Mouse (Mus musculus): ENCODE measurements around the gene Aebp2. TPM values are rescaled to one million over a fixed set of nuclear protein-coding genes. Genes with fewer than 3 reads are reported as not detected.
"Not testable (repeated sequence)": the region's sequence is repeated elsewhere in the genome, so short reads cannot be mapped to it uniquely, and the experiment has no call there.

Gene Aebp2
- polyA plus RNA-seq, 1 experiment from 2014 or later = 9.7 TPM

GRCm38 (mm10) chr6:140595551-140595950 lies 26.9 kb upstream of the Aebp2 start:
- H3K27ac ChIP-seq; H3K4me2 ChIP-seq (replicated peaks); H3K4me1 ChIP-seq (replicated peaks); H3K9ac ChIP-seq; H3K27me3 ChIP-seq (replicated peaks); H3K9me3 ChIP-seq; H3K4me3 ChIP-seq (replicated peaks); ATAC-seq: not testable (repeated sequence)
- H3K36me3 ChIP-seq = peaks cover 24% of the 10 kb centered on the region
- WGBS = 89% methylated on average over 6 of the region's 6 CpGs

DNA sequence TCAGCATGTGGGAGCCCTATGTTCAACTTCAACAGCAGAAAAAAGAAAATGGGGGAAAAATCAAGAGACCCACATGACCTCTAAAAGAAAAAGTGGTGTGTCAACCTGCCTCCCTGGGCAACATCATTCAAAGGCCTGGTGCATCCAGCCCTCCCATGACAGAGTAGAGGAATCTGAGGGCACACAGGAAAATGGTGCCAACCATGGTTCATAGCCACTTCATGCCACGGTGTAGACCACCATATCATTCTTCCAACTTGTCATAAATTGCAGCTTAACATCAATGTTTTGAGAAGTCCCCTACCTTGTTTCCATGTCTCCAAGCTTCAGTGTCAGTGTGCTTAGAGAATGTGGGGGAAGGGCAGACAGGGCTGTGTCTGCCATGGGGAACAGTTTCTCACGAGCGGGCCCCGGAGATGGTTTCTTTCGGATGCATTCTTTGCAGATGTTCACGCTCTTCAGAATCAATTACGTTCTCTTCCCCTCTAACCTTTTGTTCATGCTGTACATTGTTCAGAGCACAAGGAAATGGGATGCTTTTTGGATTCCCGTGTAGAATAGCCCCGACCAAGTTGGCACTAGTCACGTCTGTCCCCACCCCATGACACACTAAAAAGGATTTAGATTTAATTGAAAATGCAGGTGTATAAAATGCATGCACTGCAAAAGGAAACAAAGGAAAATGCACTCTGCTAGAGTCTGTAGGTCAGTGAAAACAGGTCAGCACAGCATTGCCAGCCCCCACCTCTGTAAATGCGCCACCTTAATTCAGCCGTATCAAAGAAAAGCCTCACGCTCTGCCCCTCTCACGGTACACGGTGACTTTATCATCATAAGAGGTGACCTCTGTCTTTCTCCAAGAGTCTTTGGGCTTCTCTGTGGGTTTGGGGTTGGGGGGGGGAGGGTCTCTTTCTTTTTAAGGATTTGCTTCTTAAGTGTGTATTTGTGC lies 24.8 kb upstream of the Aebp2 start:
- Histone ChIP-seq H3K27me3 (replicated peaks) (no peaks in the 10 kb centered on the region), H3K9ac (no peak overlapping the region), H3K36me3 (peaks cover 17% of the 10 kb centered on the region), H3K27ac (no peak overlapping the region), H3K9me3 (no peaks in the 10 kb centered on the region), H3K4me3 (replicated peaks) (no peak overlapping the region), H3K4me2 (replicated peaks) (no peak overlapping the region), H3K4me1 (replicated peaks) (0 out of 2 replicates have a peak, but pooled peaks cover 3% of the 10 kb centered on the region)
- WGBS = 93% methylated on average over 15 of the region's 15 CpGs
- ATAC-seq = no peak

GRCm38 (mm10) chr6:140598516-140598915 lies 23.9 kb upstream of the Aebp2 start:
- Histone ChIP-seq H3K36me3 (peaks cover 17% of the 10 kb centered on the region), H3K9ac (no peak overlapping the region), H3K27me3 (replicated peaks) (no peaks in the 10 kb centered on the region), H3K4me2 (replicated peaks) (no peak overlapping the region), H3K4me1 (replicated peaks) (0 out of 2 replicates have a peak, but pooled peaks cover 5% of the 10 kb centered on the region), H3K4me3 (replicated peaks) (no peak overlapping the region), H3K9me3 (no peaks in the 10 kb centered on the region), H3K27ac (no peak overlapping the region)
- ATAC-seq = no peak
- WGBS = 87% methylated on average over 9 of the region's 9 CpGs

DNA sequence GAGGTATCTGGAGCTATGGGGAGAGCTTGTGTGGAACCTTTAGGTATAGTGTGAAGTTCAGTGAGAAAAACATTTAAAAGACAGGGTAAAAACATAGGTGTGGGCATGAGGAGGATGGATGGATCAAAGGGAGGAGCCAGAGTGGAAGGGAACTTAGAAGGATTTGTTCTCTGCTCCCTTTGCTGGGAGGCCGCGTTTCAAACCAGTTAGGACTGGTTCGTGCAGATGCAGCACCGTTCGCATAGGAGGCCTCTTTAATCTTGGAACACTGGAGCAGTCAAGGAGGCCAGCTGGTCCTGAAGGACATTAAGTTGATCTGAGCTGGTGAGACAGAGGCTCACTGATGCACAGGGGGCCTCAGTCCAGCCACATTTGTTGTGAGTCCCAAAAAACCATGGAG lies 23.1 kb upstream of the Aebp2 start:
- Histone ChIP-seq H3K4me1 (replicated peaks) (0 out of 2 replicates have a peak, but pooled peaks cover 2% of the 10 kb centered on the region), H3K36me3 (peaks cover 17% of the 10 kb centered on the region), H3K4me3 (replicated peaks) (no peak overlapping the region), H3K27ac (no peak overlapping the region), H3K9ac (no peak overlapping the region), H3K4me2 (replicated peaks) (no peak overlapping the region), H3K27me3 (replicated peaks) (no peaks in the 10 kb centered on the region), H3K9me3 (no peaks in the 10 kb centered on the region)
- 91% methylated on average over 5 of the region's 5 CpGs for WGBS
- ATAC-seq = peak; percentile 26; the same call in 1 of the 2 replicates

- H3K27me3 ChIP-seq (replicated peaks); H3K27ac ChIP-seq; H3K9ac ChIP-seq; H3K9me3 ChIP-seq; H3K4me1 ChIP-seq (replicated peaks); ATAC-seq; H3K4me3 ChIP-seq (replicated peaks); H3K4me2 ChIP-seq (replicated peaks): not testable (repeated sequence)
- H3K36me3 ChIP-seq = peaks cover 16% of the 10 kb centered on the region
- WGBS = 94% methylated on average over 8 of the region's 8 CpGs
Observed at GRCm38 (mm10) chr6:140600671-140601070, 21.8 kb upstream of the Aebp2 start.

DNA sequence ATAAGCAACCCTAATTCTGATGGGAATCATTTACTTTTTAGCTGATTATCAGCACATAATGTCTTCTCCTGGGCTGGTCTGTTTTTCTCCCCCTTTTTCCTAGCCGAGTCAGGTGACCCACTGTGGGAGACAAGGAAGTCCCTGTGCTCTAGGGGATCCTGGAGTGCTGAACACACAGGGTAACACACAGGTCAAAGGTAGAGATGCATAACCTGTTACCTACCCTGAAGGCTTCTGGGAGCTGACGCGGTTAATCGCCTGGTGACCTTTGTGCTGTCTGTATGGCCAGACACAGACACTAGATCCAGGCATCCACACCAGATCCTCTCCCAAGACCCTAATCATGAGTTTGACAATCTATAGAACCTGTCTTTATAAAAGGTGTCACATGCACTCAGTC lies 21.3 kb upstream of the Aebp2 start:
- no peaks in the 10 kb centered on the region for H3K9me3 ChIP-seq
- no peak overlapping the region for H3K4me2 ChIP-seq (replicated peaks)
- 0 out of 2 replicates have a peak, but pooled peaks cover 2% of the 10 kb centered on the region for H3K4me1 ChIP-seq (replicated peaks)
- no peaks in the 10 kb centered on the region for H3K27me3 ChIP-seq (replicated peaks)
- 85% methylated on average over 4 of the region's 4 CpGs for WGBS
- no peak overlapping the region for H3K4me3 ChIP-seq (replicated peaks)
- no peak overlapping the region for H3K9ac ChIP-seq
- H3K27ac ChIP-seq = no peak overlapping the region
- H3K36me3 ChIP-seq = peaks cover 13% of the 10 kb centered on the region
- peak; percentile 61 for ATAC-seq

DNA sequence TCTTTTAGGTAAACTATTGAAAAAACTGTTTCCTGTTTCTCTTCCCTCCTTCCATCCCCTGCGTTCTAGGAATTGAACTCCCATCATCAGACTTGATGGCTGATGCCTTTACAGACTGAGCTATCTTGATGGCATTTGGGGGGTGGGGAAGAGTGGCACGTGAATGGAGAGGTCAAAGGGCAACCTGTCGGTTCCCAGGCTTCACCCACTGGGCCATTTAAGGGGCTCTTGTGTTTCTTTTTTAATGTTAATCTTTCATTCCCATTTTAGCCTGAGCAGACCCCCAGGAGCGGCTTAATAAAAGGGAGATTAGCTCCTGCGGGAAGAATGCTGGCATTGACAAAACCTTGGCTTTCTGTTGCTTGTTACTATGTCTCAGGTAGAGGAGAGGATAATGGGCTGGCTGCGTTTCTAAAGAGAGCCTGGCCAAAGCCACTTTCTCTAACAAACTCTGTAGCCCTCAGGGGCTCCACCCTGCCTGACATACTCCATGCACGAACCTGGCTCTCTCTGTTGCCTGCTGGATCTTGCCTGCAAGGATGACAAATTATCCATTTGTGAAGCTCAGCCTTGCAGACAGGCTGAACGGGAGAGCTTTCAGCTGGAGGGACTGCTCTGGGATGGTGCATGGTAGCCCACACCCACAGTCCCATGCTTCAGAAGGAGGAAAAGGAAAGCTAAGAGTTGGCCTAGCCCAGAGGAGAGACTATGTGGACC lies 19.1 kb upstream of the Aebp2 start:
- WGBS = 26% methylated on average over 8 of the region's 8 CpGs
- no peak overlapping the region for H3K9ac ChIP-seq
- ATAC-seq = no peak
- H3K4me2 ChIP-seq (replicated peaks) = no peak overlapping the region
- H3K4me3 ChIP-seq (replicated peaks) = no peak overlapping the region
- no peaks in the 10 kb centered on the region for H3K9me3 ChIP-seq
- peaks cover 3% of the 10 kb centered on the region; the same call in 1 of the 2 replicates for H3K36me3 ChIP-seq
- H3K27me3 ChIP-seq (replicated peaks) = no peaks in the 10 kb centered on the region
- H3K27ac ChIP-seq = no peak overlapping the region
- 0 out of 2 replicates have a peak, but pooled peaks cover 2% of the 10 kb centered on the region for H3K4me1 ChIP-seq (replicated peaks)

- 88% methylated on average over 5 of the region's 5 CpGs for WGBS
- not testable (repeated sequence) for H3K4me1 ChIP-seq (replicated peaks); H3K27me3 ChIP-seq (replicated peaks); H3K4me3 ChIP-seq (replicated peaks); H3K9me3 ChIP-seq; H3K36me3 ChIP-seq; H3K9ac ChIP-seq; ATAC-seq; H3K27ac ChIP-seq; H3K4me2 ChIP-seq (replicated peaks)
Observed at GRCm38 (mm10) chr6:140605173-140605572, 17.3 kb upstream of the Aebp2 start.

DNA sequence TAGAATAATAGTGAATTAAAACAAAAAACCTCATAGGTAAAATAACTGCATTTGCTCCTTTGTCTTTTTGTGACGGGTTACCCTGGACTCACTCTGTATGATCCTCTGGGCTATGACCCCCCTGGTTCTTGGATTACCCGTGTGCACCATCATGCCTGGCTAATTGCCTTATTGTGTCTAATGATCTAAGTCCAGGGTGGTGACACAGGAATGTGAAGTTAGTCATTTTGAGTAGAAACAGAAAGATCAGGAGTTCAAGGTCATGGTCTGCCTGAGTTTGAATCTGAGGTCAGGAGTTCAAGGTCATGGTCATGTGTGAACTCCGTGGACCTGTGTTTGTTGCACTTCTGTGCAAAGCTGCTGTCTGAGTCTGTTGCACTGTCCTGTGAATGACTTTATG lies 16.7 kb upstream of the Aebp2 start:
- Histone ChIP-seq H3K36me3 (no peaks in the 10 kb centered on the region), H3K27ac (no peak overlapping the region), H3K27me3 (replicated peaks) (no peaks in the 10 kb centered on the region), H3K9ac (no peak overlapping the region), H3K4me3 (replicated peaks) (no peak overlapping the region), H3K9me3 (no peaks in the 10 kb centered on the region), H3K4me1 (replicated peaks) (0 out of 2 replicates have a peak, but pooled peaks cover 2% of the 10 kb centered on the region), H3K4me2 (replicated peaks) (no peak overlapping the region)
- WGBS = 60% methylated on average over 3 of the region's 3 CpGs
- no peak for ATAC-seq

DNA sequence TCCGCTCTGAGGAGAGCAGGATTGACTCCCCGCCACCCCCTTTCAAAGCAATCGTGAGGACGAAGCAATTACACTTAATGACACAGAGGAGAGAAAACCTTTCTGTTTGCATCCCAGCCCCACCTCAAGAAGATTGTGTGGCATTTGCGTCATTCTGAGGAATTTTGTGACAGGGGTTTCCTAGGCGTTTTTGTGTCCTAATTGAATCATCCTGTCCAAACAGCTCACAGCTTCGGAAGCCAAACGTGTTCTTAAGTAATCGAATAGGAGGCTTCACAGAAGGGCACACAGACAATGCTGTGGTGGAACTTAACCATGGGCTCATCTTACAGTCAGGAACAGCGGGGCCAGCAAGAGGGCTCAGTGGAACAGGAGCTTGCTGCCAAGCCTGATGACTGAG lies 15.9 kb upstream of the Aebp2 start:
- H3K4me2 ChIP-seq (replicated peaks) = no peak overlapping the region
- no peaks in the 10 kb centered on the region for H3K36me3 ChIP-seq
- H3K9ac ChIP-seq = no peak overlapping the region
- H3K27ac ChIP-seq = no peak overlapping the region
- 0 out of 2 replicates have a peak, but pooled peaks cover 2% of the 10 kb centered on the region for H3K4me1 ChIP-seq (replicated peaks)
- H3K9me3 ChIP-seq = no peaks in the 10 kb centered on the region
- H3K4me3 ChIP-seq (replicated peaks) = no peak overlapping the region
- no peak for ATAC-seq
- H3K27me3 ChIP-seq (replicated peaks) = no peaks in the 10 kb centered on the region
- 67% methylated on average over 10 of the region's 10 CpGs for WGBS

- Histone ChIP-seq H3K27ac (no peak overlapping the region), H3K27me3 (replicated peaks) (no peaks in the 10 kb centered on the region), H3K4me2 (replicated peaks) (no peak overlapping the region), H3K9ac (no peak overlapping the region), H3K36me3 (no peaks in the 10 kb centered on the region), H3K9me3 (no peaks in the 10 kb centered on the region), H3K4me3 (replicated peaks) (no peak overlapping the region), H3K4me1 (replicated peaks) (no peaks in the 10 kb centered on the region)
- peak; percentile 41 for ATAC-seq
- WGBS = 88% methylated on average over 6 of the region's 6 CpGs
Observed at GRCm38 (mm10) chr6:140608666-140609065, 13.8 kb upstream of the Aebp2 start.

GRCm38 (mm10) chr6:140609533-140609932 lies 12.9 kb upstream of the Aebp2 start:
- Histone ChIP-seq H3K4me2 (replicated peaks) (no peak overlapping the region), H3K9me3 (no peaks in the 10 kb centered on the region), H3K27ac (no peak overlapping the region), H3K27me3 (replicated peaks) (no peaks in the 10 kb centered on the region), H3K36me3 (no peaks in the 10 kb centered on the region), H3K4me3 (replicated peaks) (no peak overlapping the region), H3K9ac (no peak overlapping the region), H3K4me1 (replicated peaks) (no peaks in the 10 kb centered on the region)
- 88% methylated on average over 4 of the region's 4 CpGs for WGBS
- ATAC-seq = no peak

Measured in intestine, embryonic 15.5 days (tissue).